Mouse (Mus musculus) forebrain, embryonic 10.5 days (tissue): ENCODE data around the gene Zfp513. TPM values are rescaled to one million over a fixed set of nuclear protein-coding genes. Genes with fewer than 3 reads are reported as not detected.
A peak's percentile ranks its signal among the peaks of the same experiment; 100 is the strongest.
"Not testable (repeated sequence)": the region's sequence is repeated elsewhere in the genome, so short reads cannot be mapped to it uniquely, and the experiment has no call there.

Experiments used
- DNase-seq: peaks from one replicate; pipeline ENCODE4 v3.0.0-alpha.2; 2017; ENCODE audit warnings: low spot score; ENCODE audit errors: extremely low spot score
- H3K27ac ChIP-seq: fragments of 300-500 bp; sonication (generic); 2 replicates; pipeline ENCODE4 v1.5.1; 2016; ENCODE audit warnings: mild to moderate bottlenecking
- H3K27me3 ChIP-seq: fragments of 300-500 bp; sonication (generic); 2 replicates; pipeline ENCODE4 v1.6.1; 2016; ENCODE audit warnings: mild to moderate bottlenecking; ENCODE audit not compliant: poor library complexity, severe bottlenecking
- H3K36me3 ChIP-seq: fragments of 300-500 bp; sonication (generic); replicated peaks from 2 replicates; pipeline ENCODE4 v1.6.1; 2016; ENCODE audit warnings: mild to moderate bottlenecking, moderate library complexity
- H3K4me1 ChIP-seq: fragments of 300-500 bp; sonication (generic); 2 replicates; pipeline ENCODE4 v1.6.1; 2016
- H3K4me3 ChIP-seq: fragments of 300-500 bp; sonication (generic); 2 replicates; pipeline ENCODE4 v1.5.1; 2016; ENCODE audit warnings: mild to moderate bottlenecking, moderate library complexity
- H3K9me3 ChIP-seq: fragments of 300-500 bp; sonication (generic); 2 replicates; pipeline ENCODE4 v1.6.1; 2016; ENCODE audit warnings: mild to moderate bottlenecking, moderate library complexity
- WGBS: fragments of 180-500 bp; shearing (Covaris S2); methylation state at CpG from one replicate; pipeline ENCODE4 v1.1.7; 2016; 5-methylcytosine and 5-hydroxymethylcytosine counted together
- polyA plus RNA-seq: library from polyadenylated mRNA; unstranded; fragments of >200 nt; fragmentation: Nextera tagmentation; extraction: Ambion mirVana; gene quantifications from 2 replicates; pipeline ENCODE4 v1.2.1, GENCODE M21; 2016

Gene Zfp513
- polyA plus RNA-seq, 1 experiment from 2014 or later = 8.5 TPM

DNA sequence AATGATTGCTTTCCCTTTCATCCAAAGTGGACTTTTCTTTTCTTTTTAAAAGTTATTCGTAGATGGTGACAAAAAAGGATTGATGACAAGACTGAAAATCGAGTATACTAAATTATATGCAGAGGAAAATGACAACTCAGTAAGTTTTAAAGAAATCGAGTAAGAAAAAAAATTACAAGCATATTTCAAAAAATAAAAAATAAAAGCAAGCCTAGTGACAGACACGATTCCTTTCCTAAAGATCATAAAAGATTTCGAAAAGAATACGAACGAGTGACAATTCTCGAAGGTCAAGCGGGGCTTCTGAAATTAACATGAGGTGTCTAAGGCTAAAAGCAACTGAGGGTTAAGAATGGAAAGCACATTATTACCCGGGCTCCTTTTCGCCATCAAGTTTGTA is 17.4 kb upstream of the Zfp513 start:
- WGBS = 2% methylated on average over 11 of the region's 11 CpGs
- H3K27ac ChIP-seq = peak overlapping the region; percentile 98
- H3K4me1 ChIP-seq = peaks cover 23% of the 10 kb centered on the region
- DNase-seq = no peak
- no peaks in the 10 kb centered on the region for H3K9me3 ChIP-seq
- H3K4me3 ChIP-seq = peak overlapping the region; percentile 84
- H3K36me3 ChIP-seq = peaks cover 20% of the 10 kb centered on the region
- H3K27me3 ChIP-seq = no peaks in the 10 kb centered on the region

DNA sequence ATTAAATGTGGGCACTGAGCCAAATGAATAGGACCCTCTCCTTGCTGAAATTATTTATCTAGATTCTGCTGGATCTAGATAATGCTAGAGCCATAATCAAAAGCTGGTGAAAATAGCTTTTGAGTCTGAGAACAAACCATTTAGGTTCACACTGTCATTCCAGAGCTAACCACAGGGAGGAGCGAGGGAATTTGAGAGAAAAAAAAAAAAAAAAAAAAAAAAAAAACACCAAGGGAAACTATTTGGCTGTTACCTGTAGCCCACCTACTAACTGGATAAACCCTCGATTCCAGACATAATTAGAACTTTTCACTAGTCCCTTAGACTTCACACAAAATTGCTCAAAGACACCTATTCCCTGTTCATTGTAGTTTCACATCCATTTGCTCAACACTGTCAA is 17.0 kb upstream of the Zfp513 start:
- DNase-seq = no peak
- Histone ChIP-seq H3K27me3 (no peaks in the 10 kb centered on the region), H3K27ac (no peak overlapping the region), H3K9me3 (no peaks in the 10 kb centered on the region), H3K4me1 (peaks cover 23% of the 10 kb centered on the region), H3K4me3 (peak overlapping the region; percentile 84), H3K36me3 (peaks cover 20% of the 10 kb centered on the region)
- 12% methylated on average over 2 of the region's 2 CpGs for WGBS

DNA sequence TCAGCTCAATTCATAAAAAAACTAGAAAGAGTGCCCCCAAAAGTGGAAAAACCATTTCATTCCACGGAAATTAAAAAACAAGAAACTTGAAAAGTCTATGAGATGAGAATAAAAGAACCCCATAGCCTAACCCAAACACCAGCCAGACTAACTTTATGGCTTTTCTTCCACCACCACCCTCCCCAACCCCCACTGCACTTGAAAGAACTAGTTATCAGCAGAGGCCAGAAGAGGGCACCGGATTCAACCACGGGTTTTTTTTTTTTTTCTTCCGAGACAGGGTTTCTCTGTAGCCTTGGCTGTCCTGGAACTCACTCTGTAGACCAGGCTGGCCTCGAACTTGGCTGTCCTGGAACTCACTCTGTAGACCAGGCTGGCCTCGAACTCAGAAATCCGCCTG is 16.2 kb upstream of the Zfp513 start:
- H3K27me3 ChIP-seq = no peaks in the 10 kb centered on the region
- H3K9me3 ChIP-seq = no peaks in the 10 kb centered on the region
- WGBS = 80% methylated on average over 7 of the region's 7 CpGs
- H3K4me1 ChIP-seq = peaks cover 23% of the 10 kb centered on the region
- peak overlapping the region; percentile 14; the same call in 1 of the 2 replicates for H3K4me3 ChIP-seq
- H3K27ac ChIP-seq = no peak overlapping the region
- peaks cover 20% of the 10 kb centered on the region for H3K36me3 ChIP-seq
- DNase-seq = no peak

DNA sequence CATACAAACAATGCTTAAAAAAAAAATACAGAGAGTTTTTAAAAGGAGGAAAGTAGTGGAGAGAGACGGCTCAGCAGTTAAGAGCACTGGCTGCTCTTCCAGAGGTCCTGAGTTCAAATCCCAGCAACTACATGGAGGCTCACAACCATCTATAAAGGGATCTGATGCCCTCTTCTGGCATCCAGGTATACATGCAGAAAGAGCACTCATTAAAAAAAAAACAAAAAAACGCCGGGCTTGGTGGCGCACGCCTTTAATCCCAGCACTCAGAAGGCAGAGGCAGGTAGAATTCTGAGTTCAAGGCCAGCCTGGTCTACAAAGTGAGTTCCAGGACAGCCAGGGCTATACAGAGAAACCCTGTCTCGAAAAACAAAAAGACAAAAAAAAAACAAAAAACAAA is 14.5 kb upstream of the Zfp513 start:
- H3K4me3 ChIP-seq, DNase-seq, H3K27me3 ChIP-seq, H3K9me3 ChIP-seq, H3K27ac ChIP-seq: not testable (repeated sequence)
- Histone ChIP-seq H3K36me3 (peaks cover 20% of the 10 kb centered on the region), H3K4me1 (peaks cover 20% of the 10 kb centered on the region)
- WGBS = 88% methylated on average over 6 of the region's 6 CpGs

DNA sequence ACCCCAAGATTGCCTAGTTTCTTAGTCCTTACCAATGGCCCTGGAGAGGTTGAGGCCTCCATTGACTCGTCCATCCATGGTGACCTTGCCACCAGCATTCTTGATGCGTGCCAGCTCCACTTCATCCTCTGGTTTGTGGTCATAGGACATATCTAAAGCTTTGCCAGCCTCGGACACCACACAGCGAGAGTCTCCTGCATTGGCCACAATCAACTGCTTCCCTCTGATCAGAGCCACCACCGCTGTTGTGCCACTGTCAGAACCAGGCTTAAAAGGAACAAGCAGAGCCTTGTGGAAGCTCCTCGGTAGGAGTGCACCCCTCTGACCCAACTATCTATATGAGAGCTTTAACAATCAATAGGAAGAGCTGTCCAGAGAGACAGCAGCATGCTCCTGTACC is 2.3 kb upstream of the Zfp513 start:
- Histone ChIP-seq H3K4me3 (no peak overlapping the region), H3K36me3 (peaks cover 78% of the 10 kb centered on the region), H3K4me1 (peaks cover 23% of the 10 kb centered on the region), H3K27me3 (no peaks in the 10 kb centered on the region), H3K27ac (no peak overlapping the region), H3K9me3 (peaks cover 6% of the 10 kb centered on the region)
- 95% methylated on average over 6 of the region's 6 CpGs for WGBS
- no peak for DNase-seq

DNA sequence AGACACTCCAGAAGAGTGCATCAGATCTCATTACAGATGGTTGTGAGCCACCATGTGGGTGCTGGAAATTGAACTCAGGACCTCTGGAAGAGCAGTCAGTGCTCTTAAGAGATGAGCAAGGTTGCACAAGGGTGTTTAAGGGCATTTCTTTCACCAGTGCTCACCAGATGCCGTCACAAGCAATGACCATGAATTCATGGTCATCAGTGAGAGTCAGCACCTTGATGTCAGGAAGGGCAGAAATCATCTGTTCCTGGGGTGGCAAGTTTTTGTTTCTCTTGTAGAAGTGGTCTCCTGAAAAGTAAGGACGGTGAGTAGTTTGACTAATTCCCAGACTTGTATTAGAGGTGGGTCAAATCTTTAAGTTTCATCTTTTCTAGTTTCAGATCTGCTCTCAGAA is 1.8 kb upstream of the Zfp513 start:
- H3K4me3 ChIP-seq = no peak overlapping the region
- no peaks in the 10 kb centered on the region for H3K27me3 ChIP-seq
- WGBS = 94% methylated on average over 2 of the region's 2 CpGs
- no peak for DNase-seq
- peaks cover 6% of the 10 kb centered on the region for H3K9me3 ChIP-seq
- H3K36me3 ChIP-seq = peaks cover 83% of the 10 kb centered on the region
- no peak overlapping the region for H3K27ac ChIP-seq
- H3K4me1 ChIP-seq = peaks cover 23% of the 10 kb centered on the region

DNA sequence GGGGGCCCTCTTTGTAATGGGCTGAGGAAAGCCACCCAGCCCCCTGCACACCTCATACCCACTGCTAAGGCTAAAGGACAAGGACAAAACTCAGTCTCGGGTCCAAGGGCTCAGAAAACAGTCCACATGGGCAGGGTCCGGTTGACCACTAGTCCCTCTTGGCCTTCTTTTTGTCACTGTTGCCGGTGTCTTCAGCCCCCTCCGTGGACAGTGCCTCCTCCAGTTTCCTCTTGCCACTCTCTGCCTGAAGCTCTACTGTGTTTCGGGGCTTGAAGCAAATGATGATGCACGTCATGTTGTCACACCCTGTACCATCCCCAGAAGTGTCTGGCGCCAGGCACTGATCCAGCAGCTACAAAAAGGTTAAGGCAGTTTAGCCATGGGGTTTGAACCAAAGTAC is 830 bp upstream of the Zfp513 start:
- 83% methylated on average over 7 of the region's 7 CpGs for WGBS

DNA sequence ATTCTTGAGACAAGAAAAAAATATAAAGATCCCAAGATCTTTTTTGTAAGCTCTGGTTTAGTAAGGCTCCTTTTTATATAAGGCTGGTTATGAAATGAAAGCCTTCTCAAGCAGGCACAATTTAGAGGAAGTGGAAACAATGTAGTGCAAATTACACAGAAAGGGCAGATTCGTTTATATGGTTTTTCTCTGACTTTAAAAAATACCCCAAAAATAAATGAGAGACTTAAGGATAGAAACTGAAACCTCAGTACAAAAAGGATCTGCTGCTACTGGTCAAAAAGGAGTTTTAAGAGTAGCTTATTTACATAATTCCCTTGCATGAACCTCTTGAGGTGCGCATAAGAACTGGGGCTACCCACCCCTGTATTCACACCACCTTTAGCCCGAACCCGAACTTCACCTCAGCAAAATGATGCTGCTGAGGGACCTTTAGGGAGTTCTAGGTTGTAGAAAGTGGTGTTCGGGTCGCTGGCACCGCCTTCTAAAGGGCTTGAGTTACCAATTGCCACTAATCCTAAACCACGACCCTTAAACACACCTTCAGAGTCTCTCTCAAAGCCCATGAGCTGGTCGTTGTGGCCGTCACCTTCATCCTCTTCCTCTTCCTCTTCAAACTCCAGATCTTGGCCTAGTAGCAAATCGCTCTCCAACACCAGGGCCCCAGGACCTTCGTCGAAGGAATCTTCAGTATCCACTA is 911 bp downstream of the Zfp513 start:
- no peak for DNase-seq
- Histone ChIP-seq H3K27ac (peak overlapping the region; percentile 96), H3K27me3 (no peaks in the 10 kb centered on the region), H3K36me3 (peaks cover 85% of the 10 kb centered on the region), H3K9me3 (peaks cover 6% of the 10 kb centered on the region), H3K4me1 (peaks cover 23% of the 10 kb centered on the region), H3K4me3 (peak overlapping the region; percentile 85)
- WGBS = 23% methylated on average over 13 of the region's 13 CpGs

More for the DNA sequence above, 830 bp upstream of the Zfp513 start:
- peak overlapping the region; percentile 85 for H3K4me3 ChIP-seq
- peaks cover 6% of the 10 kb centered on the region for H3K9me3 ChIP-seq
- H3K4me1 ChIP-seq = peaks cover 23% of the 10 kb centered on the region
- peaks cover 83% of the 10 kb centered on the region for H3K36me3 ChIP-seq
- no peak for DNase-seq
- peak overlapping the region; percentile 96 for H3K27ac ChIP-seq
- H3K27me3 ChIP-seq = no peaks in the 10 kb centered on the region

DNA sequence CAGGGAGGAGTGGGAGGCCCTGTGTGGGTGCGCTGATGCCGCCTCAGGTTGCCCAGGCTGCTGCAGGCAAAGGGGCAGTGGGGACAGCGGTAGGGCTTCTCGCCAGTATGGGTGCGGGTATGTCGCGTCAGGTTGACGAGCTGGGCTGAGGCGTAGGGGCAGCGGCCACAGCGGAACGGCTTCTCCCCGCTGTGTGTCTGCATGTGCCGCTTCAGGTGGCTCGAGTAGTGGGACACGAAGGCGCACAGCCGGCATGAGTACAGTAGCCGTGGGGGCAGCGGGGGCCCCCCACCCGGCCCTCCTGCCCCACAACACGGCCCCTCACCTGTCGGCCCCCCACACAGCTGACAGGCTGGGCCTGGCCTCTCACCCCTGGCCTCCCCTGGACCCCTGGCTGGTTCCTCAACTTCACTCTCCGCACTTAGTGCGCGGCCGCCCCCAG is 1.8 kb downstream of the Zfp513 start:
- peak overlapping the region; percentile 85 for H3K4me3 ChIP-seq
- peaks cover 85% of the 10 kb centered on the region for H3K36me3 ChIP-seq
- peaks cover 6% of the 10 kb centered on the region for H3K9me3 ChIP-seq
- peaks cover 23% of the 10 kb centered on the region for H3K4me1 ChIP-seq
- no peaks in the 10 kb centered on the region for H3K27me3 ChIP-seq
- peak; percentile 34 for DNase-seq
- no peak overlapping the region for H3K27ac ChIP-seq
- 90% methylated on average over 27 of the region's 27 CpGs for WGBS

DNA sequence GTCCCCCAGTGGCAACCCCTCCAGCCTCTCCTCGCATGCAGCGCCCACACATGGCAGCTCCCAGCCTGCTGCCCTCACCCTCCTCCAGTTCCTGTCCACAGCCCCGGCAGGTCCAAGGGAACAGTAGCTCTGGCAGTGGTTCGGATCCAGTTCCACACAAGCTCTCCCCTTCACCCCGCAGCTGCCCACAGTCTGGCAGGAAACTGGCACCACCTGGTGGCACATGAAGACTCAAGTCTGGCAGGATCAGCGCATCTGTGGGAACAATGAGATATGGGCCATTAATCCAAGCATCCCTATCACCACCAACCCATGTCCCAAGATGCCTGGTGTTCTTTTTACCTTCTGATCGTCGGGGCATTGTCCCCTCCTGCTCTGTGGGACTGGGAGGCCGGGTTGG is 2.2 kb downstream of the Zfp513 start:
- Histone ChIP-seq H3K9me3 (peaks cover 6% of the 10 kb centered on the region), H3K36me3 (peaks cover 85% of the 10 kb centered on the region), H3K4me3 (peak overlapping the region; percentile 85), H3K27me3 (no peaks in the 10 kb centered on the region), H3K27ac (no peak overlapping the region), H3K4me1 (peaks cover 23% of the 10 kb centered on the region)
- 91% methylated on average over 9 of the region's 9 CpGs for WGBS
- no peak for DNase-seq

DNA sequence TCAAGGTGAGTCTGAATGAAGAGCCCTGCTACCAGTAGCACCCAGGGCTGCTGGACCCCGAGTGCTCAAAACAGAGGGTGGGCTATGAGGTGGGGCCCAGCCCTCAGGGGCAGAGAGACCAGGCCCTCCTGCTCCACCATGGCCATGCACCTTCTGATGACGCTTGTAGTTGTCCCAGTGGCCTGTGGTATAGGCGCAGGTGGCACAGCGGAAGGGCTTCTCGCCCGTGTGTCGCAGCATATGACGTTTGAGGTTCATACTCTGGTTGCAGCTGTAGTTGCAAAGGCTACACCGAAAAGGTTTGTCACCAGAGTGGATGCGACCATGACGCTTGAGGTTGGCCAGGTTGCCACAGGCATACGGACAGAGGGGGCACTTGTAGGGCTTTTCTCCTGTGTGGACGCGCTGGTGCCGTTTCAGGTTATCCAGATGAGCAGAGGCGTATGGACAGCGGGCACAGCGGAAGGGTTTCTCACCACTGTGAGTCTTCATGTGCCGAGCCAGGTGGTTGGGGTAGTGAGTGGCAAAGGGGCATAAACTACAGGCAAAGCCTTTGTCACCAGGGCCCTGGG is 2.7 kb downstream of the Zfp513 start:
- H3K4me3 ChIP-seq = peak overlapping the region; percentile 85; the same call in 1 of the 2 replicates
- H3K36me3 ChIP-seq = peaks cover 85% of the 10 kb centered on the region
- 95% methylated on average over 19 of the region's 19 CpGs for WGBS
- peaks cover 6% of the 10 kb centered on the region for H3K9me3 ChIP-seq
- peaks cover 27% of the 10 kb centered on the region for H3K4me1 ChIP-seq
- no peaks in the 10 kb centered on the region for H3K27me3 ChIP-seq
- H3K27ac ChIP-seq = no peak overlapping the region
- no peak for DNase-seq

DNA sequence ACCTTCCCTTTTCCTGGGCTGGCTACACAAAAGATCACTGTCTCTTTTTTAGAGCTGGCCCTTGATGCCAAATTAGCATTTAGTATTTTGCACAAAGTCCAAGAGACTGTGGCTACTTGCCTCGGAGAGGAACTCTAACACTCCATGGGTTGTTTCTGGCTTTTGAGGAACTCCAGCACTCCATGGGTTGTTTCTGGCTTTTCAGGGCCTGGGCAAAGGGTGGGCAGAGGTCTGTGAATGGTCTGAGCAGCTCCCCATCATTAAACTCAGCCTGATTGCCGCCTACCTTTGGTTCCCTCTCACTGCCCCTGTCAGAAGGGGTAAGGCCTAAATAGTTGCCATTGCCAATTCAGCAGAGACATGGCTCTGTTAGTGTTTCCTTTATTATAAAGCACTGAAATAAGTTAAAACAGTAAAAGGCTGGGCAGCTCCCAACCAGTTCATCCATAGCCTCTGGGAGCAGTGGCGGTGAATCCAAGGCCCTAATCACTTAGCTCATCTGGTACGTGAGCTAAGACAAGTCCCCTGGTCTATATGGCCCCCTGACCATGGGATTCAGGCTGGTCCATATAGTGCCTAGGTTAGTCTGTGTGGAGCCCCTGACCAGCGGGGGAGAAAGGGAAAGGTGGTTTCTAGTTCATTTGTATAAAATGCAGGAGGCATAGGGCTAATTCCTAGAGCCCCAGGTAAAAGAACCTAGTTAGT is 3.3 kb downstream of the Zfp513 start:
- H3K9me3 ChIP-seq = peaks cover 6% of the 10 kb centered on the region
- H3K36me3 ChIP-seq = peaks cover 81% of the 10 kb centered on the region
- peaks cover 33% of the 10 kb centered on the region for H3K4me1 ChIP-seq
- H3K4me3 ChIP-seq = 0 out of 2 replicates have a peak overlapping the region, but pooled peaks have one; percentile 1
- H3K27me3 ChIP-seq = no peaks in the 10 kb centered on the region
- WGBS = 87% methylated on average over 5 of the region's 5 CpGs
- H3K27ac ChIP-seq = no peak overlapping the region
- no peak for DNase-seq

DNA sequence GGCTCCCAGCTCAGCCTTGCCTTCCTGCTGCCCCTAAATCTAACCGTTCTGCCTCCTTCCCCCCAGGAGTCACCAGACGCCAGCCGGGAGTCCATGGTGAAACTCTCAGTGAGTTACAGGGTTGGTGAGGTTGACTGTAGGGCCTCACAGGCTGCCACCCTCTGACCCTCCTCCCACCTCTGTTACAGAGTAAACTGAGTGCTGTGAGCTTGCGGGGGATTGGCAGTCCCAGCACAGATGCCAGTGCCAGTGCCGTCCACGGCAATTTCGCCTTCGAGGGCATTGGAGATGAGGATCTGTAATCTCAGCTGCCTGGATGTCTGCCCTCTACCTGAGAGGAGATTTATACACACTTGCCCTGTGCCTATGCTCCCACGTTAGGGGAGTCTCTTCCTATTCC is 3.9 kb downstream of the Zfp513 start:
- no peak overlapping the region for H3K27ac ChIP-seq
- H3K4me3 ChIP-seq = 0 out of 2 replicates have a peak overlapping the region, but pooled peaks have one; percentile 1
- peaks cover 35% of the 10 kb centered on the region for H3K4me1 ChIP-seq
- peaks cover 75% of the 10 kb centered on the region for H3K36me3 ChIP-seq
- H3K9me3 ChIP-seq = peaks cover 6% of the 10 kb centered on the region
- DNase-seq = no peak
- H3K27me3 ChIP-seq = no peaks in the 10 kb centered on the region
- 89% methylated on average over 9 of the region's 9 CpGs for WGBS
